Mouse (Mus musculus) frontal cortex, adult (tissue): ENCODE measurements around the gene Fancf.

Source experiments
- ATAC-seq: cut with Nextera tagmentation; 2 replicates; pipeline ENCODE4 v1.9.2; 2017; ENCODE audit warnings: mild to moderate bottlenecking, moderate library complexity, mixed read lengths; ENCODE audit not compliant: low TSS enrichment

Gene Fancf

GRCm38 (mm10) chr7:51862097-51862492 lies at the start of gene Fancf:
Fancf (minus strand) TSS chr7:51862267.
- peak; percentile 99 for ATAC-seq

GRCm38 (mm10) chr7:51899066-51899465 lies 37.0 kb upstream of the Fancf start:
- ATAC-seq, result no peak

GRCm38 (mm10) chr7:51894939-51895338 lies 32.9 kb upstream of the Fancf start:
- no peak for ATAC-seq

- no peak for ATAC-seq
Observed at GRCm38 (mm10) chr7:51894133-51894801, 32.2 kb upstream of the Fancf start.

- ATAC-seq, result no peak
Observed at GRCm38 (mm10) chr7:51893008-51893407, 30.9 kb upstream of the Fancf start.

GRCm38 (mm10) chr7:51892224-51892965 lies 30.3 kb upstream of the Fancf start:
- ATAC-seq, result no peak

GRCm38 (mm10) chr7:51889601-51890000 lies 27.5 kb upstream of the Fancf start:
- ATAC-seq, result no peak

- no peak for ATAC-seq
Observed at GRCm38 (mm10) chr7:51887678-51888567, 25.9 kb upstream of the Fancf start.

- no peak for ATAC-seq
Observed at GRCm38 (mm10) chr7:51885345-51885744, 23.3 kb upstream of the Fancf start.

GRCm38 (mm10) chr7:51880121-51880520 lies 18.1 kb upstream of the Fancf start:
- no peak for ATAC-seq

- peak; percentile 98 for ATAC-seq
Observed at GRCm38 (mm10) chr7:51879136-51879723, 17.2 kb upstream of the Fancf start.

GRCm38 (mm10) chr7:51878730-51879129 lies 16.7 kb upstream of the Fancf start:
- no peak for ATAC-seq

GRCm38 (mm10) chr7:51876316-51876715 lies 14.2 kb upstream of the Fancf start:
- ATAC-seq, result no peak

GRCm38 (mm10) chr7:51872597-51872996 lies 10.5 kb upstream of the Fancf start:
- ATAC-seq, result no peak

GRCm38 (mm10) chr7:51872041-51872440 lies 10.0 kb upstream of the Fancf start:
- ATAC-seq, result no peak

GRCm38 (mm10) chr7:51867983-51868382 lies 5.9 kb upstream of the Fancf start:
- ATAC-seq, result no peak

- no peak for ATAC-seq
Observed at GRCm38 (mm10) chr7:51865336-51865735, 3.3 kb upstream of the Fancf start.

GRCm38 (mm10) chr7:51862842-51863241 lies 775 bp upstream of the Fancf start:
- ATAC-seq, result no peak

GRCm38 (mm10) chr7:51861250-51862096 lies 594 bp downstream of the Fancf start, which contains the start of gene Gas2:
Gas2 (plus strand) TSS chr7:51862015.
- ATAC-seq, result peak; percentile 81

- peak; percentile 78 for ATAC-seq
Observed at GRCm38 (mm10) chr7:51851890-51852507, 10.1 kb downstream of the Fancf start.
